Mouse (Mus musculus): ENCODE data around the gene Ankrd55.

GRCm38 (mm10) chr13:112382956-112383355 lies 94.7 kb downstream of the Ankrd55 start:
- TF ChIP-seq TAL1 (IDR thresholded peaks at IDR 0.05; ENCODE audit: low read length) (no peak), GATA1 (IDR thresholded peaks at IDR 0.05; ENCODE audit: low read length) (no peak)

Measured in erythroblast, embryonic 14.5 days (primary cell).